Mouse (Mus musculus): ENCODE measurements around the gene Icam4. TPM values are rescaled to one million over a fixed set of nuclear protein-coding genes. Genes with fewer than 3 reads are reported as not detected.

The Icam4 gene
- total and polyA plus RNA-seq, 3 experiments, result 0.96 to 2.9 (median 1.1) TPM

DNA sequence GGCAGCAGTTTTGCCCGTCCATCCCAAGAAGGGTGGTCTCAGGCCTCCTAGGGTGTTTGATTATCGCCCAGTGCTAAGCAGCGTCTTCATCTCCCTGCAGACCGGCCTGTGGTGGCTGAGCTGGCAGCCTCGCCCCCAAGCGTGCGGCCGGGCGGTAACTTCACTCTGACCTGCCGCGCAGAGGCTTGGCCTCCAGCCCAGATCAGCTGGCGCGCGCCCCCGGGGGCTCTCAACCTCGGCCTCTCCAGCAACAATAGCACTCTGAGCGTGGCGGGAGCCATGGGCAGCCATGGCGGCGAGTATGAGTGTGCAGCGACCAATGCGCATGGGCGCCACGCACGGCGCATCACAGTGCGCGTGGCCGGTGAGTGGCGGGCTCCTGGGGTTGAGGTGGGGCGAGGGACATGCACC, 8.3 kb downstream of the Icam4 start:
- dilution Hi-C loops (cut with MboI; ENCODE audit: extremely low pct_ligation_motif_present, extremely low pct_unique_long_range_greater_than_20kb, low sequenced_read_pairs) (no loop called here), in situ Hi-C loops (cut with MboI; ENCODE audit: low pct_ligation_motif_present, low pct_unique_long_range_greater_than_20kb, low sequenced_read_pairs) (no loop called here)
- no peak overlapping the region for H3K27ac ChIP-seq (ENCODE audit: insufficient read depth, low read depth)
- no peak for DNase-seq (ENCODE audit: extremely low read depth)
- no peak overlapping the region for H3K4me3 ChIP-seq (replicated peaks in 1 of 3; ENCODE audit: low read depth in 2 of 3, low read length in 2 of 3, poor library complexity in 1 of 3)
- H3K4me2 ChIP-seq (ENCODE audit: insufficient read depth, low read depth, poor library complexity, severe bottlenecking), result no peak overlapping the region
- peaks cover 14 to 29% of the 10 kb centered on the region in 2 experiments for H3K4me1 ChIP-seq (ENCODE audit: control insufficient read depth in 1 of 2, insufficient read depth in 2 of 2)
- H3K79me2 ChIP-seq (replicated peaks; ENCODE audit: control insufficient read depth, extremely low read depth, insufficient read depth, poor library complexity, severe bottlenecking), result no peaks in the 10 kb centered on the region
- no peaks in the 10 kb centered on the region for H3K27me3 ChIP-seq (replicated peaks)
- H3K9me3 ChIP-seq (replicated peaks; ENCODE audit: low read length), result no peaks in the 10 kb centered on the region
- no peak for TF ChIP-seq KAT2A (IDR thresholded peaks at IDR 0.05; ENCODE audit: insufficient replicate concordance, low read length)
- no peak for TF ChIP-seq ELF1 (IDR thresholded peaks at IDR 0.05; ENCODE audit: low read depth, low read length)
- no peak for TF ChIP-seq RCOR1 (conservative IDR thresholded peaks at IDR 0.05; ENCODE audit: low read depth, low read length)
- TF ChIP-seq MAX (IDR thresholded peaks at IDR 0.05; ENCODE audit: low read length), result no peak
- no peak for TF ChIP-seq BHLHE40 (IDR thresholded peaks at IDR 0.05; ENCODE audit: low read depth, low read length)
- no peak overlapping the region for H3K9ac ChIP-seq (ENCODE audit: insufficient read depth, low read depth)
- H3K36me3 ChIP-seq (replicated peaks in 1 of 2; ENCODE audit: control insufficient read depth in 1 of 2, insufficient read depth in 1 of 2, low read length in 1 of 2), result peaks cover 23 to 39% of the 10 kb centered on the region in 2 experiments

DNA sequence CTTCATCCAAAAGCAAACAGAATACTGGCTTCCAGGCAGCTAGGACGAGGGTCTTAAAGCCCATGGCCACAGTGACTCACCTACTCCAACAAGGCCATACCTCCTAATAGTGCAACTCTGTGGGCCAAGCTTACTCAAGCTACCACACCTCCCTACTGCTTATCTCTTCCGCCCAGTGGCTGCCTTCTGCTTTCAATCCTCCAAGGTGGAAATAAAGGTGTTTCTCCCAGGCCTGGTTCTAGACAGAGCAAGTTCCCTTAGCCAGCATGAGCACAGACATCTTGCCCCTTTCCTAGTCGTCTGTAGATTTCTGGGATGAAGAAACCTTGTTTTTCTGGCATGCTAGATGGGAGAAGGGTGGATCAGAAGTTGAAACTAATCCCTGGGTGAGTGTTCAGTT, 10.6 kb downstream of the Icam4 start:
- Histone ChIP-seq H3K9me3 (replicated peaks; ENCODE audit: low read length) (no peaks in the 10 kb centered on the region), H3K36me3 (replicated peaks in 1 of 2; ENCODE audit: control insufficient read depth in 1 of 2, insufficient read depth in 1 of 2, low read length in 1 of 2) (peaks cover 23 to 37% of the 10 kb centered on the region in 2 experiments)

GRCm38 (mm10) chr9:21041308-21041707, 12.1 kb downstream of the Icam4 start:
- no peak overlapping the region for H3K9ac ChIP-seq (ENCODE audit: insufficient read depth, low read depth)
- H3K36me3 ChIP-seq (replicated peaks in 1 of 2; ENCODE audit: control insufficient read depth in 1 of 2, insufficient read depth in 1 of 2, low read length in 1 of 2), result peaks cover 12 to 23% of the 10 kb centered on the region in 2 experiments
- in situ Hi-C loops (cut with MboI; ENCODE audit: low pct_ligation_motif_present, low pct_unique_long_range_greater_than_20kb, low sequenced_read_pairs) (no loop called here), dilution Hi-C loops (cut with MboI; ENCODE audit: extremely low pct_ligation_motif_present, extremely low pct_unique_long_range_greater_than_20kb, low sequenced_read_pairs) (no loop called here)
- no peaks in the 10 kb centered on the region for H3K27me3 ChIP-seq (replicated peaks)
- H3K4me3 ChIP-seq (replicated peaks in 1 of 3; ENCODE audit: low read depth in 2 of 3, low read length in 2 of 3, poor library complexity in 1 of 3), result no peak overlapping the region
- no peak for DNase-seq (ENCODE audit: extremely low read depth)
- H3K79me2 ChIP-seq (replicated peaks; ENCODE audit: control insufficient read depth, extremely low read depth, insufficient read depth, poor library complexity, severe bottlenecking), result no peaks in the 10 kb centered on the region
- peaks cover 9 to 15% of the 10 kb centered on the region in 2 experiments for H3K4me1 ChIP-seq (ENCODE audit: control insufficient read depth in 1 of 2, insufficient read depth in 2 of 2)
- no peak overlapping the region for H3K27ac ChIP-seq (ENCODE audit: insufficient read depth, low read depth)
- TF ChIP-seq ELF1 (IDR thresholded peaks at IDR 0.05; ENCODE audit: low read depth, low read length) (peak; percentile 25; the same call in 1 of the 2 replicates), TCF12 (IDR thresholded peaks at IDR 0.05; ENCODE audit: low read depth, low read length) (no peak)
- H3K9me3 ChIP-seq (replicated peaks; ENCODE audit: low read length), result no peaks in the 10 kb centered on the region
- no peak overlapping the region for H3K4me2 ChIP-seq (ENCODE audit: insufficient read depth, low read depth, poor library complexity, severe bottlenecking)

More for the DNA sequence above, 10.6 kb downstream of the Icam4 start:
- dilution Hi-C loops (cut with MboI; ENCODE audit: extremely low pct_ligation_motif_present, extremely low pct_unique_long_range_greater_than_20kb, low sequenced_read_pairs), result no loop called here
- H3K27ac ChIP-seq (ENCODE audit: insufficient read depth, low read depth), result no peak overlapping the region
- H3K4me3 ChIP-seq (replicated peaks in 1 of 3; ENCODE audit: low read depth in 2 of 3, low read length in 2 of 3, poor library complexity in 1 of 3), result no peak overlapping the region
- H3K27me3 ChIP-seq (replicated peaks), result no peaks in the 10 kb centered on the region
- DNase-seq (ENCODE audit: extremely low read depth), result no peak
- H3K9ac ChIP-seq (ENCODE audit: insufficient read depth, low read depth), result no peak overlapping the region
- no peaks in the 10 kb centered on the region for H3K79me2 ChIP-seq (replicated peaks; ENCODE audit: control insufficient read depth, extremely low read depth, insufficient read depth, poor library complexity, severe bottlenecking)
- in situ Hi-C loops (cut with MboI; ENCODE audit: low pct_ligation_motif_present, low pct_unique_long_range_greater_than_20kb, low sequenced_read_pairs), result no loop called here
- TF ChIP-seq MEF2A (IDR thresholded peaks at IDR 0.05; ENCODE audit: borderline replicate concordance, low read depth, low read length), result no peak
- TF ChIP-seq NRF1 (IDR thresholded peaks at IDR 0.05; ENCODE audit: low read depth, low read length), result no peak
- no peak for TF ChIP-seq SIN3A (IDR thresholded peaks at IDR 0.05; ENCODE audit: low read length)
- no peak for TF ChIP-seq NELFE (IDR thresholded peaks at IDR 0.05; ENCODE audit: low read depth, low read length)
- TF ChIP-seq ZKSCAN1 (IDR thresholded peaks at IDR 0.05; ENCODE audit: borderline replicate concordance, low read depth, low read length), result no peak
- no peak for TF ChIP-seq CTCF (conservative IDR thresholded peaks at IDR 0.05 in 1 of 2, IDR thresholded peaks at IDR 0.05 in 1 of 2; ENCODE audit: low read depth in 2 of 2, low read length in 2 of 2)
- no peak for TF ChIP-seq MXI1 (IDR thresholded peaks at IDR 0.05; ENCODE audit: low read depth, low read length)
- no peak for TF ChIP-seq ETS1 (conservative IDR thresholded peaks at IDR 0.05; ENCODE audit: low read depth, low read length)
- no peak for TF ChIP-seq USF1 (IDR thresholded peaks at IDR 0.05; ENCODE audit: low read depth, low read length)
- TF ChIP-seq MAFK (IDR thresholded peaks at IDR 0.05; ENCODE audit: insufficient replicate concordance, low read length), result no peak
- TF ChIP-seq POLR2AphosphoS2 (IDR thresholded peaks at IDR 0.05; ENCODE audit: low read depth, low read length), result no peak
- TF ChIP-seq SMC3 (IDR thresholded peaks at IDR 0.05; ENCODE audit: low read depth, low read length), result no peak
- no peak for TF ChIP-seq KAT2A (IDR thresholded peaks at IDR 0.05; ENCODE audit: insufficient replicate concordance, low read length)
- no peak for TF ChIP-seq IRF4 (IDR thresholded peaks at IDR 0.05; ENCODE audit: low read depth, low read length)
- H3K4me1 ChIP-seq (ENCODE audit: control insufficient read depth in 1 of 2, insufficient read depth in 2 of 2), result peaks cover 9 to 15% of the 10 kb centered on the region in 2 experiments
- H3K4me2 ChIP-seq (ENCODE audit: insufficient read depth, low read depth, poor library complexity, severe bottlenecking), result no peak overlapping the region

All from CH12.LX (cell line).